Mouse (Mus musculus) cerebellum, adult 18-20 months (tissue): ENCODE results near the gene Frat2.
A peak's percentile ranks its signal among the peaks of the same experiment; 100 is the strongest.

Experiments
- DNase-seq, 2 experiments: peaks; one replicate each; pipeline ENCODE4 v3.0.0; 2021

The Frat2 gene

GRCm38 (mm10) chr19:41816915-41817314, 31.0 kb downstream of the Frat2 start:
- no peak for DNase-seq

GRCm38 (mm10) chr19:41816410-41816809, 31.5 kb downstream of the Frat2 start:
- DNase-seq, result no peak

GRCm38 (mm10) chr19:41813374-41813773, 34.6 kb downstream of the Frat2 start:
- DNase-seq, result no peak

GRCm38 (mm10) chr19:41812525-41812924, 35.4 kb downstream of the Frat2 start:
- DNase-seq, result no peak

- no peak for DNase-seq
Measured at GRCm38 (mm10) chr19:41810074-41810473, 37.9 kb downstream of the Frat2 start.

- DNase-seq, result no peak
Measured at GRCm38 (mm10) chr19:41808104-41808634, 39.8 kb downstream of the Frat2 start.

GRCm38 (mm10) chr19:41807497-41807896, 40.4 kb downstream of the Frat2 start:
- DNase-seq, result no peak

GRCm38 (mm10) chr19:41805831-41806230, 42.1 kb downstream of the Frat2 start:
- no peak for DNase-seq

- peak in 1 of 2 experiments; percentile 12 for DNase-seq
Measured at GRCm38 (mm10) chr19:41803322-41803721, 44.6 kb downstream of the Frat2 start.

GRCm38 (mm10) chr19:41801742-41802369, 46.1 kb downstream of the Frat2 start, which contains the start of gene Arhgap19:
Gene Arhgap19, minus strand, starts transcription at chr19:41802047.
- peak; percentile 88 to 95 for DNase-seq

GRCm38 (mm10) chr19:41800986-41801741, 46.8 kb downstream of the Frat2 start:
- DNase-seq, result no peak

- no peak for DNase-seq
Measured at GRCm38 (mm10) chr19:41800451-41800850, 47.5 kb downstream of the Frat2 start.

GRCm38 (mm10) chr19:41797536-41797935, 50.4 kb downstream of the Frat2 start:
- no peak for DNase-seq

GRCm38 (mm10) chr19:41796789-41797327, 51.1 kb downstream of the Frat2 start:
- no peak for DNase-seq

- DNase-seq, result no peak
Measured at GRCm38 (mm10) chr19:41796148-41796760, 51.7 kb downstream of the Frat2 start.
